Mouse (Mus musculus) midbrain, embryonic 11.5 days (tissue): ENCODE results near the gene Chst1. TPM values are rescaled to one million over a fixed set of nuclear protein-coding genes. Genes with fewer than 3 reads are reported as not detected.

Experiments
- ATAC-seq: fragments of 200-750 bp; cut with Nextera tagmentation; 2 replicates; pipeline ENCODE4 v1.8.0; 2017; ENCODE audit warnings: moderate TSS enrichment, moderate library complexity; ENCODE audit not compliant: low FRiP score
- DNase-seq: peaks from one replicate; pipeline ENCODE4 v3.0.0; 2015; ENCODE audit warnings: low spot score; ENCODE audit errors: missing footprints
- H3K27ac ChIP-seq: fragments of 300-500 bp; sonication (generic); 2 replicates; pipeline ENCODE4 v1.5.1; 2014; ENCODE audit warnings: low read depth, low read length
- H3K27me3 ChIP-seq: fragments of 300-500 bp; sonication (generic); 2 replicates; pipeline ENCODE4 v1.6.1; 2014; ENCODE audit warnings: mild to moderate bottlenecking, low read length, moderate library complexity, mixed read lengths; ENCODE audit not compliant: control insufficient read depth, insufficient read depth
- H3K36me3 ChIP-seq: fragments of 300-500 bp; sonication (generic); 2 replicates; pipeline ENCODE4 v1.6.1; 2014; ENCODE audit warnings: mild to moderate bottlenecking, low read length, moderate library complexity, mixed read lengths; ENCODE audit not compliant: control insufficient read depth, insufficient read depth
- H3K4me1 ChIP-seq: fragments of 300-500 bp; sonication (generic); 2 replicates; pipeline ENCODE4 v1.6.1; 2014; ENCODE audit warnings: low read length; ENCODE audit not compliant: control insufficient read depth, insufficient read depth
- H3K4me2 ChIP-seq: fragments of 300-500 bp; sonication (generic); 2 replicates; pipeline ENCODE4 v1.6.1; 2014; ENCODE audit warnings: mild to moderate bottlenecking, moderate library complexity
- H3K4me3 ChIP-seq: fragments of 300-500 bp; sonication (generic); 2 replicates; pipeline ENCODE4 v1.5.1; 2014; ENCODE audit warnings: low read depth, low read length
- H3K9ac ChIP-seq: fragments of 300-500 bp; sonication (generic); 2 replicates; pipeline ENCODE4 v1.6.1; 2014; ENCODE audit warnings: low read length
- H3K9me3 ChIP-seq: fragments of 300-500 bp; sonication (generic); 2 replicates; pipeline ENCODE4 v1.6.1; 2016; ENCODE audit warnings: low read length; ENCODE audit not compliant: control insufficient read depth
- WGBS: fragments of 180-500 bp; shearing (Covaris S2); extraction: QIAGEN DNeasy Blood & Tissue Kit; methylation state at CpG from one replicate; pipeline ENCODE4 v1.1.7; 2014; 5-methylcytosine and 5-hydroxymethylcytosine counted together
- polyA plus RNA-seq: library from polyadenylated mRNA; unstranded; fragments of >200 nt; fragmentation: Nextera tagmentation; extraction: Ambion mirVana; gene quantifications from 2 replicates; pipeline ENCODE4 v1.2.1, GENCODE M21; 2014

Chst1 gene
- polyA plus RNA-seq, 1 experiment from 2014 or later = 4.3 TPM

DNA sequence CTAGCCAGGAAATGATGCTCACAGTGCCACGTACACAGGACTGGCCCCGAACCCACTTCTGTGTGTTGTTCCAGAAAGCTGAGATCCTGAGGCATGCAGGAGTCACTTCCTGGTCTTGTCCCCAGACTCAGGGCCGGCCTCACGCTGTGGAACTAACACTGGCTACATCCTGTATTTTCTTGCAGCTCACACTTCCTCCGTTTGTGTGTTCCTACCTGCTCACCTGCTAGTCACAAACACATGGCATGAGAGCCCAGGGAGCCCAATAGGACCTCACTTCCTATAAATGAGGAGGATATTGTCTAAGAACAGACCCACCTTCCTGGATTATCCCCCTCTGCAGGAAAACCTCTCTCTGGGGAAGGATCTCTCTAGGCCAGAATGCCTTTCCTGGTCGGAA is 18.5 kb downstream of the Chst1 start:
- H3K4me3 ChIP-seq = no peak overlapping the region
- DNase-seq (no peak), ATAC-seq (no peak)
- no peak overlapping the region for H3K27ac ChIP-seq
- WGBS = 81% methylated on average over 6 of the region's 6 CpGs
- H3K4me1 ChIP-seq = no peaks in the 10 kb centered on the region
- H3K36me3 ChIP-seq = no peaks in the 10 kb centered on the region
- H3K27me3 ChIP-seq = no peaks in the 10 kb centered on the region
- H3K9ac ChIP-seq = no peak overlapping the region
- no peaks in the 10 kb centered on the region for H3K9me3 ChIP-seq
- no peak overlapping the region for H3K4me2 ChIP-seq

DNA sequence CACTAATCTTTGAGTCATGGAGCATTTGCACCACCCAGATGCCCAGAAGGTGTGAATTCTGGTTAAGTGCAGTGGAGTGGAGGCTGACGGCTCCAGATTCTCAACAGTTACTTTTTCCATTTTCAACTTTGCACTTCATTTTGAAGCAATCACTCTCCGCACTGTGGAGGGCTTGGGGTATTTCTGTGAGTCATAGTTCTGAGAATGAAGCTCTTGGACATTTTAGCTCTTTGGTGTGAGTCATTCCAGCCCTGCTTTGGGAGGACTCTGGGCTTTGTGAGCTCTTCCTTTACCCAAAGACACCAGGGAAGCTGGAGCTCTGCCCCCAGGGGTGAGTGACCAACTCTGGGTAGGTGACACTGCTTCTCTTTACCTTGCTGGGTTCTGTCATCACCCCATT is 28.1 kb downstream of the Chst1 start:
- H3K4me1 ChIP-seq = no peaks in the 10 kb centered on the region

DNA sequence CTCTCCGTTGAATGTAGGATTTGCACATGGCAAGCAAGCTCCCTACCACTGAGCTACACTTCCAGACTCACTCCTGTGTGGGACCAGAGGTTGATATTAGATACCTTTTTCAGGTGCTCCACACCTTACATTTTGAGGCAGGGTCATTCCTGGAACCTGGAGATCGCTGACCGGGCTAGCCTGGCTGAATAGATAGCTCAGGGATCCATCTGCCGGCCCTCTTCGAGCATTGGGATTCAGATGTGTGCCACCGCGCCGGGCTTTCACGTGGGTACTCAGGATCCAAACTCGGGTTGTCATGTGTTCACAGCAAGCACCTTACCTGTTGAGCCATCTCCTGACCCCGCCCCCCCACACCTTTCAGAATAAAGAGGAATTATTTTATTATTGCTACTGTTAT is 31.3 kb downstream of the Chst1 start:
- DNase-seq (no peak), ATAC-seq (no peak)
- Histone ChIP-seq H3K36me3 (no peaks in the 10 kb centered on the region), H3K27ac (no peak overlapping the region), H3K27me3 (no peaks in the 10 kb centered on the region), H3K9me3 (no peaks in the 10 kb centered on the region), H3K4me2 (no peak overlapping the region), H3K4me1 (no peaks in the 10 kb centered on the region), H3K4me3 (no peak overlapping the region), H3K9ac (no peak overlapping the region)
- WGBS = 91% methylated on average over 11 of the region's 11 CpGs

More for the DNA sequence above, 28.1 kb downstream of the Chst1 start:
- H3K27me3 ChIP-seq = no peaks in the 10 kb centered on the region
- 80% methylated on average over 2 of the region's 2 CpGs for WGBS
- no peak overlapping the region for H3K9ac ChIP-seq
- H3K4me2 ChIP-seq = no peak overlapping the region
- ATAC-seq = no peak
- H3K9me3 ChIP-seq = no peaks in the 10 kb centered on the region
- H3K4me3 ChIP-seq = no peak overlapping the region
- H3K36me3 ChIP-seq = no peaks in the 10 kb centered on the region
- no peak for DNase-seq
- H3K27ac ChIP-seq = no peak overlapping the region

DNA sequence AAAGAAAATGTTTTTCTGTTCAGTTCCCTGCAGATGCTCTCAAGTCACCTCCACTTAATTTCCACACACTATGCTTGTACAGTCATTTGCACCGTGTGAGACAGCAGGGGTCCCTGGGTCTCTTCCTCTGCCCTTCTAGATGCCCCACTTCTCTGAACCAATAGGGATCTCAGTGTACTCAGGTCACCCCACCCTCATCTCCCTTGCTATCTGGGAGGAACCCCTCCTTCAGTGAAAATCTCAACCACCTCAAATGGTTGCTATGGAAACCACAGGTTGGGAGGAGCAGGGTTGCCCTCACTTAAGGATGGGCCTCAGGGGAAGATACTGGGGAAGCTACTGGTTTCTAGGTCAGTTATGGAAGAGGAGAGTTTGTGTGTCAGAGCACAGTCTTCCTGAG is 32.5 kb downstream of the Chst1 start:
- H3K9me3 ChIP-seq = no peaks in the 10 kb centered on the region
- ATAC-seq = no peak
- DNase-seq = no peak
- H3K27ac ChIP-seq = no peak overlapping the region
- no peaks in the 10 kb centered on the region for H3K27me3 ChIP-seq
- 63% methylated on average over 1 of the region's 1 CpGs for WGBS
- no peak overlapping the region for H3K4me3 ChIP-seq
- H3K36me3 ChIP-seq = no peaks in the 10 kb centered on the region
- H3K4me1 ChIP-seq = no peaks in the 10 kb centered on the region
- H3K9ac ChIP-seq = no peak overlapping the region
- no peak overlapping the region for H3K4me2 ChIP-seq

DNA sequence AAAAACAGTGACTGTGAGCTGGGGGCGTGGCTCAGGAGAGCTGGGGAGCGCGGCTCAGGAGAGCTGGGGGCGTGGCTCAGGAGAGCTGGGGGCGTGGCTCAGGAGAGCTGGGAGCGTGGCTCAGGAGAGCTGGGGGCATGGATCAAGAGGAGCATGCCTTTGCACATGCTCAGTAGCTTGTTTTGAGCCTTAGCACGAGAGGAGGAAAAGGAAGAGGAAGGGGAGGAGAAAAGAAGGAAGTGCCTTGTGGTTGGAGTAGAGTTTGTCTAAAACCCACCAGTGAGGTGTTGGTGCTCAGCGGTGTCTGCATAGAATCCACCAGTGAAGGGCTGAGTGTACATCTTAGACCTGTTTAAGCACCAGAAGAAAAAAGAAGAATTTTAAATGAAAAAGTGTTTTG is 41.0 kb downstream of the Chst1 start:
- H3K4me2 ChIP-seq = no peak overlapping the region
- no peaks in the 10 kb centered on the region for H3K9me3 ChIP-seq
- H3K9ac ChIP-seq = no peak overlapping the region
- no peaks in the 10 kb centered on the region for H3K4me1 ChIP-seq
- ATAC-seq (no peak), DNase-seq (no peak)
- no peaks in the 10 kb centered on the region for H3K27me3 ChIP-seq
- no peaks in the 10 kb centered on the region for H3K36me3 ChIP-seq
- no peak overlapping the region for H3K4me3 ChIP-seq
- H3K27ac ChIP-seq = no peak overlapping the region
- WGBS = 24% methylated on average over 8 of the region's 8 CpGs

DNA sequence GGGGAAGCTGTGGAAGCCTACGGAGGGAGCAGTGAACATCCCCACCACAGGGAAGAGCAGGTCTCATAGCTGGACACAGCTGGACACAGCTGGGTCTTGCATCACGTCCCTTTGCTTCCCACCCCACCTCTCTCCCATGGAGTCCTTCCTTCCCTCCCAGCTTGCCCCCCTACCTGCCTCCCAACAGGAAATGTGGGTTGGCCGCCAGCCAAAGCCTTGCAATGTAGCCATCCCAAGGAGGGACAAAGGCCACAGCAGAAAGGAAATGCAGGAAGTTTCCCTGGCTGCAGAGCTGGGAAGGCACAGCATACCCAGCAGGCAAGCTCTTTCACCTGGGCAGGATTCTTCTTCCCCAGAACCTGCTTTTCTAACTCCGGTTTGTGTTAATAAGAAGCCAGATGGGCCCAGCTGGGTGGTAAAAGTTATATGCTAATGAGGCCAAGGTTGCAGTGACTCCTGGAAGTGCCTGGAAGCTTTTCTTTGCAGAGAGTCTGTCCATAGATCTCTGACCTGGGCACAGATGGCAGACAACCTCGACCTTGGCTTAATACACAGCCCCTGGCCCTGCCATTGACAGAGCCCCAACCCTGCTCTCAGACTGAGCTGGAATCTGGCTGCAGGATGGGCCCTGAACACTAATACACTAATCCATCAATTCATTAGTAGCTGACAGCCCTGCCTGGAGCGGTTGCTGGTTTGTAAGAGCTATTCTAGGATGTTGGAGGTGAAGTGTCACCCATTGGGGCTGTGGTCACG is 46.0 kb downstream of the Chst1 start:
- H3K4me1 ChIP-seq = no peaks in the 10 kb centered on the region
- no peaks in the 10 kb centered on the region for H3K9me3 ChIP-seq
- no peak overlapping the region for H3K9ac ChIP-seq
- no peak overlapping the region for H3K4me2 ChIP-seq
- no peak for ATAC-seq
- no peak for DNase-seq
- 65% methylated on average over 7 of the region's 7 CpGs for WGBS
- H3K27ac ChIP-seq = no peak overlapping the region
- H3K27me3 ChIP-seq = no peaks in the 10 kb centered on the region
- no peak overlapping the region for H3K4me3 ChIP-seq
- H3K36me3 ChIP-seq = no peaks in the 10 kb centered on the region

DNA sequence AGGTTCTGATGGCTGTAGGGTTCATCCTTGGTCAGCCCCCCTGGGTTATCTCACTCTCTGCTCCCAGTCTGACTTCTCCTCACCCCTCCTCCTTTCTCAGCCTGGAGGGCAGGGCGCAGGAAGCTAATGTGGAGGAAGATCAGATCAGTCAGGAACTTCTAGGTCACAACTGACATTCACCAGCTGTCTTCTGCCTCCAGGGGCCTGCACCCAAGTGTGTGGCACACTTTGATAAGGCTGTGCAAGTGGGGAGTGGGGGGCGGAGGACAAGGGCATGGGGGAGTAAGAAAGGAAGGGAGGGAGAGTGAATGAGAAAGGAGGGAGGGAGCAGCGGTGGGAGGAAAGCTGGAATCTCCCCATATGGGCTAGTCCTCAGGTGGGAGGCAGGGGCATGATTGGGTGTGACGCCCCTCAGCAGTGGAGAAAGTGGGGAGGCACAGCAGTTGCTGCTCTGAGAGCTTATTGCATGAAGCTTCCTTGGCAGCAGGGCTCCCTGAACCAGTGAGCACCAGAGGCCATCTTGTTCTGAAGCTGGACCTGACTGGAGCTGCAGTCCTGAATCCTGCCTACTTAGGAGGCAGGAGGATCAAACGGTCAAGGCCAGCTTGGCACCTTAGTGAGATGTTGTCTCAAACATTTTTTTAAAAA is 49.8 kb downstream of the Chst1 start:
- H3K27ac ChIP-seq = no peak overlapping the region
- no peaks in the 10 kb centered on the region for H3K9me3 ChIP-seq
- H3K4me1 ChIP-seq = no peaks in the 10 kb centered on the region
- no peak overlapping the region for H3K4me2 ChIP-seq
- DNase-seq (peak; percentile 72), ATAC-seq (no peak)
- no peak overlapping the region for H3K9ac ChIP-seq
- no peaks in the 10 kb centered on the region for H3K36me3 ChIP-seq
- no peak overlapping the region for H3K4me3 ChIP-seq
- 76% methylated on average over 5 of the region's 5 CpGs for WGBS
- no peaks in the 10 kb centered on the region for H3K27me3 ChIP-seq

DNA sequence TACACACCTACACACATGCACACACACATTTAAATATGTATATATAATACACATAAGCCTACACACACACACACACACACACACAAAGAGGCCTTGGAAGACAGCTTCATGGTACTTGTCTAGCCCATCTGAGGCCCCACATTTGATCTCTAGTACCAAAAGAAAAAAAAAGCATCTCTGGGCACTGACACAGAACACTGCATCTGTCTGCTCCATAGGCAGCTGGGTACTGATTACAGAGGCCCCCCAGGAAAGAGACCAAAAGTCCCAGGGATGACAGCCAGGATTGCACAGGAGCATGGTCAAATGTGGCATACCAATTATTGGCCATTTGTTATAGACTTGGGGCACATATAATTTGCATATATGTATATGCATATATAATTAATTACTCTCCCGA is 50.9 kb downstream of the Chst1 start:
- ATAC-seq (no peak), DNase-seq (no peak)
- H3K9ac ChIP-seq = no peak overlapping the region
- H3K4me1 ChIP-seq = no peaks in the 10 kb centered on the region
- 71% methylated on average over 1 of the region's 1 CpGs for WGBS
- no peak overlapping the region for H3K4me2 ChIP-seq
- no peaks in the 10 kb centered on the region for H3K36me3 ChIP-seq
- H3K27ac ChIP-seq = no peak overlapping the region
- H3K4me3 ChIP-seq = no peak overlapping the region
- no peaks in the 10 kb centered on the region for H3K9me3 ChIP-seq
- H3K27me3 ChIP-seq = no peaks in the 10 kb centered on the region

DNA sequence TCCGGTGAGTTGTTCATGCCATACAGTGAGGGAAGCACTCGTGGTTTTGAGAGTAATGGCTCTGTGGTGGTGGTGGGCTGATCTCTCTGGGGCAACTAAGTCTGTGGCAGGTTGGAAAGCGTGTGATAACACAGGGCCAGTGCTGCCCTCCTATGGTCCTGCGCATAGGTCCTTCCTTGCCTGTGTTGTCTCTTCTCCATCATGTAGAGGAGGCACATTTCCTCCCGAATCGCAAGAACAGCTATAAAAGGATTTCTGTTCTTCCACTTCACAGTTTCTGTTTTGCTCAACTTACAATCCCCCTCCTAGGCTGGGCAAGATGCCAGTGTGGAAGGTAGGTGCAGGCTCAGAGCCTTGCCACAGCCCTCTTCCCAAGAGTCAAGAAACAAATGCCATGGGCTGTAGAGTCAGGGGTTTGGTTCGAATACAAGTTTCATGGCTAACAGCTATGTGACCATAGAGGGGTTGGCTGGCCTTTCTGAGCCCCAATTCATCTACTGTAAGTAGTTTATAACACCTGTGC is 51.8 kb downstream of the Chst1 start:
- Histone ChIP-seq H3K4me1 (no peaks in the 10 kb centered on the region), H3K9me3 (no peaks in the 10 kb centered on the region), H3K4me2 (no peak overlapping the region), H3K36me3 (no peaks in the 10 kb centered on the region), H3K27me3 (no peaks in the 10 kb centered on the region), H3K9ac (no peak overlapping the region), H3K27ac (no peak overlapping the region), H3K4me3 (no peak overlapping the region)
- WGBS = 87% methylated on average over 7 of the region's 7 CpGs
- ATAC-seq (no peak), DNase-seq (peak; percentile 23)
